Mouse (Mus musculus): ENCODE data around the gene Edn3.

DNA sequence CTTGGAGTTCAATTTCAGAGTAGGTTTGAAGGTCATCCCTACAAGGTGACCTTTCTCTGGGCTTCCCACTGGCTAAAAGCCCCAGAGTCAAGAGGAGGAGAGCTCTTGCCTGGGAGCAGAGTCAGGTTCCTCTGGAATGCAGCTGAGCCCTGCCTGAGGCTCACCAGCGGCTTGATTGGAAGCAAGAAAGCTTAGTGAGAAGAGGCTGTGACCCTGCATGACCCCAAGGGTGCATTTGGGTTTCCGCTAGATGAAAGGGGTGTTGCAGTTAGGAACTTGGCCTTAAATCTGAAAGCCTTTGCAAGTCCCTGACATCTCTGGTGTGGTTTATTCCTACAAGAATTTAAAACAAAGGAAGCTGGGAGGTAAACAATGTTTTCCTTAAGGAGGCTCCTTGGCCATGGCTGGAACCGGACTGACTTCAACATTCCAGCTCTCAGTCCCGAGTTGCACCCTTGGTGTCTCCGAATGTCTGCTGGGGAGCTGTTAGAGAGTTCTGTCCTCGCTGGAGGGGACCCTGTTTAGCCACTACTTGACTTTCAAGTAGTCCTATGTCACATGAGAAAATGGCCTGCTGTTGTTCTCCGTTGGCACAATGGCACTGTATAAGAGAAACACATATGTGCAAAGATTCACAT is 8.6 kb downstream of the Edn3 start:
- TF ChIP-seq POLR2A (IDR thresholded peaks at IDR 0.05; ENCODE audit: borderline replicate concordance, insufficient read depth, low read length) (no peak), CTCF (IDR thresholded peaks at IDR 0.05; ENCODE audit: borderline replicate concordance, insufficient read depth, low read depth, low read length) (no peak)
